Mouse (Mus musculus) intestine, embryonic 14.5 days (tissue): ENCODE measurements around the gene Rbm14. TPM values are rescaled to one million over a fixed set of nuclear protein-coding genes. Genes with fewer than 3 reads are reported as not detected.

ENCODE experiments used
- ATAC-seq: fragments of 200-750 bp; cut with Nextera tagmentation; replicated peaks from 2 replicates; pipeline ENCODE4 v1.8.0; 2017; ENCODE audit warnings: low read depth, moderate number of reproducible peaks, moderate TSS enrichment, moderate library complexity; ENCODE audit not compliant: low FRiP score, low TSS enrichment
- DNase-seq: peaks from one replicate; pipeline ENCODE4 v3.0.0-alpha.2; 2018; ENCODE audit warnings: low spot score
- H3K27ac ChIP-seq: fragments of 300-500 bp; sonication (generic); 2 replicates; pipeline ENCODE4 v1.5.1; 2014; ENCODE audit warnings: low read depth, mild to moderate bottlenecking, control low read depth
- H3K27me3 ChIP-seq: fragments of 300-500 bp; sonication (generic); replicated peaks from 2 replicates; pipeline ENCODE4 v1.6.1; 2014; ENCODE audit warnings: low read length, control low read depth; ENCODE audit not compliant: control insufficient read depth, insufficient read depth
- H3K36me3 ChIP-seq: fragments of 300-500 bp; sonication (generic); 2 replicates; pipeline ENCODE4 v1.6.1; 2014; ENCODE audit warnings: low read length, control low read depth; ENCODE audit not compliant: control insufficient read depth, insufficient read depth
- H3K4me1 ChIP-seq: fragments of 300-500 bp; sonication (generic); replicated peaks from 2 replicates; pipeline ENCODE4 v1.6.1; 2014; ENCODE audit warnings: low read length, control low read depth, mixed read lengths; ENCODE audit not compliant: control insufficient read depth, insufficient read depth
- H3K4me2 ChIP-seq: fragments of 300-500 bp; sonication (generic); 2 replicates; pipeline ENCODE4 v1.6.1; 2014; ENCODE audit warnings: low read length
- H3K4me3 ChIP-seq: fragments of 300-500 bp; sonication (generic); 2 replicates; pipeline ENCODE4 v1.5.1; 2014; ENCODE audit warnings: low read depth, low read length, control low read depth, mixed read lengths
- H3K9ac ChIP-seq: fragments of 300-500 bp; sonication (generic); 2 replicates; pipeline ENCODE4 v1.6.1; 2014; ENCODE audit warnings: mild to moderate bottlenecking, low read length
- H3K9me3 ChIP-seq: fragments of 300-500 bp; sonication (generic); 2 replicates; pipeline ENCODE4 v1.6.1; 2016; ENCODE audit warnings: low read length, control low read depth; ENCODE audit not compliant: control insufficient read depth
- WGBS: fragments of 180-500 bp; shearing (Covaris S2); extraction: QIAGEN DNeasy Blood & Tissue Kit; methylation state at CpG from one replicate; pipeline ENCODE4 v1.1.7; 2014; 5-methylcytosine and 5-hydroxymethylcytosine counted together
- polyA plus RNA-seq: library from polyadenylated mRNA; unstranded; fragments of >200 nt; fragmentation: Nextera tagmentation; extraction: Ambion mirVana; gene quantifications from 2 replicates; pipeline ENCODE4 v1.2.1, GENCODE M21; 2014

Gene Rbm14
- polyA plus RNA-seq: 77.1 and 82.3 TPM in 2 replicates

- under 1% methylated on average over 83 of the region's 83 CpGs for WGBS
- no peaks in the 10 kb centered on the region for H3K9me3 ChIP-seq
- H3K27me3 ChIP-seq: no peaks in the 10 kb centered on the region
- no peaks in the 10 kb centered on the region for H3K36me3 ChIP-seq
- H3K4me1 ChIP-seq: peaks cover 14% of the 10 kb centered on the region; the same call in 1 of the 2 replicates
- ATAC-seq: peak; percentile 99
- H3K27ac ChIP-seq: peak within 1 kb of the TSS; percentile 94
- H3K4me2 ChIP-seq: peak within 1 kb of the TSS; percentile 95
- DNase-seq: peak; percentile 99
- H3K4me3 ChIP-seq: peak within 1 kb of the TSS; percentile 97
- peak within 1 kb of the TSS; percentile 82 for H3K9ac ChIP-seq
Measured at GRCm38 (mm10) chr19:4811063-4811908, at the start of gene Rbm14, which contains the start of gene Gm21992. Gene Rbm14, minus strand, starts transcription at chr19:4811634. Gene Gm21992, minus strand, starts transcription at chr19:4811612.

- no peak overlapping the region for H3K4me3 ChIP-seq
- DNase-seq (no peak), ATAC-seq (no peak)
- no peaks in the 10 kb centered on the region for H3K36me3 ChIP-seq
- no peak overlapping the region for H3K27ac ChIP-seq
- H3K4me1 ChIP-seq: peaks cover 7% of the 10 kb centered on the region
- no peak overlapping the region for H3K4me2 ChIP-seq
- H3K27me3 ChIP-seq: no peaks in the 10 kb centered on the region
- 68% methylated on average over 6 of the region's 6 CpGs for WGBS
- no peak overlapping the region for H3K9ac ChIP-seq
- no peaks in the 10 kb centered on the region for H3K9me3 ChIP-seq
Measured at GRCm38 (mm10) chr19:4859081-4859480, 47.6 kb upstream of the Rbm14 start.

- Histone ChIP-seq H3K9ac (no peak overlapping the region), H3K27me3 (no peaks in the 10 kb centered on the region), H3K27ac (no peak overlapping the region), H3K4me3 (no peak overlapping the region), H3K9me3 (no peaks in the 10 kb centered on the region), H3K36me3 (no peaks in the 10 kb centered on the region), H3K4me2 (no peak overlapping the region), H3K4me1 (peaks cover 7% of the 10 kb centered on the region)
- DNase-seq: no peak
- WGBS: 74% methylated on average over 4 of the region's 4 CpGs
- ATAC-seq: no peak
Measured at GRCm38 (mm10) chr19:4855951-4856350, 44.5 kb upstream of the Rbm14 start.

GRCm38 (mm10) chr19:4855470-4855820, 44.0 kb upstream of the Rbm14 start:
- Histone ChIP-seq H3K27ac (peak overlapping the region; percentile 27; the same call in 1 of the 2 replicates), H3K9ac (peak overlapping the region; percentile 53), H3K36me3 (no peaks in the 10 kb centered on the region), H3K4me3 (peak overlapping the region; percentile 61), H3K4me2 (peak overlapping the region; percentile 99), H3K4me1 (peaks cover 7% of the 10 kb centered on the region), H3K9me3 (no peaks in the 10 kb centered on the region), H3K27me3 (no peaks in the 10 kb centered on the region)
- no peak for DNase-seq
- 2% methylated on average over 14 of the region's 14 CpGs for WGBS
- ATAC-seq: peak; percentile 51; the same call in 1 of the 2 replicates

GRCm38 (mm10) chr19:4854552-4855469, 43.4 kb upstream of the Rbm14 start, which contains the start of gene Ctsf:
Gene Ctsf, plus strand, starts transcription at chr19:4855130.
- H3K4me2 ChIP-seq: peak within 1 kb of the TSS; percentile 99
- no peaks in the 10 kb centered on the region for H3K9me3 ChIP-seq
- H3K4me3 ChIP-seq: peak within 1 kb of the TSS; percentile 61
- peaks cover 7% of the 10 kb centered on the region for H3K4me1 ChIP-seq
- peak; percentile 79 for ATAC-seq
- H3K36me3 ChIP-seq: no peaks in the 10 kb centered on the region
- no peaks in the 10 kb centered on the region for H3K27me3 ChIP-seq
- DNase-seq: peak; percentile 78
- 3% methylated on average over 45 of the region's 45 CpGs for WGBS
- peak within 1 kb of the TSS; percentile 27; the same call in 1 of the 2 replicates for H3K27ac ChIP-seq
- H3K9ac ChIP-seq: peak within 1 kb of the TSS; percentile 53

GRCm38 (mm10) chr19:4850281-4850680, 38.8 kb upstream of the Rbm14 start:
- no peak for ATAC-seq
- no peak overlapping the region for H3K27ac ChIP-seq
- no peaks in the 10 kb centered on the region for H3K9me3 ChIP-seq
- H3K4me1 ChIP-seq: peaks cover 3% of the 10 kb centered on the region; the same call in 1 of the 2 replicates
- H3K36me3 ChIP-seq: no peaks in the 10 kb centered on the region
- H3K4me3 ChIP-seq: no peak overlapping the region
- H3K9ac ChIP-seq: no peak overlapping the region
- no peak for DNase-seq
- no peak overlapping the region for H3K4me2 ChIP-seq
- no peaks in the 10 kb centered on the region for H3K27me3 ChIP-seq
- WGBS: 48% methylated on average over 5 of the region's 5 CpGs

GRCm38 (mm10) chr19:4849800-4850199, 38.4 kb upstream of the Rbm14 start:
- H3K9me3 ChIP-seq: no peaks in the 10 kb centered on the region
- no peak overlapping the region for H3K27ac ChIP-seq
- ATAC-seq (no peak), DNase-seq (no peak)
- H3K9ac ChIP-seq: no peak overlapping the region
- no peak overlapping the region for H3K4me2 ChIP-seq
- no peaks in the 10 kb centered on the region for H3K27me3 ChIP-seq
- WGBS: 54% methylated on average over 4 of the region's 4 CpGs
- H3K4me1 ChIP-seq: no peaks in the 10 kb centered on the region
- H3K4me3 ChIP-seq: no peak overlapping the region
- no peaks in the 10 kb centered on the region for H3K36me3 ChIP-seq

GRCm38 (mm10) chr19:4847490-4847889, 36.1 kb upstream of the Rbm14 start:
- Histone ChIP-seq H3K4me3 (no peak overlapping the region), H3K4me1 (no peaks in the 10 kb centered on the region), H3K36me3 (no peaks in the 10 kb centered on the region), H3K9me3 (no peaks in the 10 kb centered on the region), H3K27ac (no peak overlapping the region), H3K4me2 (no peak overlapping the region), H3K27me3 (0 out of 2 replicates have a peak, but pooled peaks cover 4% of the 10 kb centered on the region), H3K9ac (no peak overlapping the region)
- no peak for ATAC-seq
- no peak for DNase-seq
- 23% methylated on average over 7 of the region's 7 CpGs for WGBS
